Mouse (Mus musculus): ENCODE results near the gene Prdm2. TPM values are rescaled to one million over a fixed set of nuclear protein-coding genes. Genes with fewer than 3 reads are reported as not detected.

The Prdm2 gene
- polyA plus RNA-seq, 1 experiment from 2014 or later = 18.3 TPM

DNA sequence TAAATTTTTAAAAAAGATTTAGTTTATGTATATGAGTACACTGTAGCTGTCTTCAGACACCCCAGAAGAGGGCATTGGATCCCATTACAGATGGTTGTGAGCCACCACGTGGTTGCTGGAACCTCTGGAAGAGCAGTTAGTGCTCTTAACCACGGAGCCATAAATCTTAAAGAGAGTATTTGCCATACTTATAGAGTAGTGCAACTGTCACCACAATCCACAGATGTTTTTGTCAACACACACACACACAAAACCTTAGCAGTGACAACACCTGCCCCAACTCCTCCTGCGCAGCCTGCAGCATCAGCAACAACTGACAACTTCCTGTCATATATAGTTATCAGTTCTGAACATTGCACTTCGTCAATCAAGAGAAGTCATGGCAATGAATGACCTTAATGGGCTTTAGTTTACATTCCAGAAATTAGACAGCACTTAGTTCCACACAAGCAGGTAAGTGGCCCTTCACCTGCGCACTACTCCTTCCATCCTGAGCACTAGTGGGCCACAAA, 14.9 kb downstream of the Prdm2 start:
- WGBS = 86% methylated on average over 5 of the region's 5 CpGs
- peaks cover 10% of the 10 kb centered on the region for H3K4me1 ChIP-seq
- no peaks in the 10 kb centered on the region for H3K36me3 ChIP-seq
- no peaks in the 10 kb centered on the region for H3K27me3 ChIP-seq (ENCODE audit: low read depth, poor library complexity, severe bottlenecking)
- no peak overlapping the region for H3K27ac ChIP-seq
- H3K9me3 ChIP-seq (replicated peaks) = no peaks in the 10 kb centered on the region
- H3K4me3 ChIP-seq = no peak overlapping the region
- no peak for DNase-seq (ENCODE audit: low spot score)

DNA sequence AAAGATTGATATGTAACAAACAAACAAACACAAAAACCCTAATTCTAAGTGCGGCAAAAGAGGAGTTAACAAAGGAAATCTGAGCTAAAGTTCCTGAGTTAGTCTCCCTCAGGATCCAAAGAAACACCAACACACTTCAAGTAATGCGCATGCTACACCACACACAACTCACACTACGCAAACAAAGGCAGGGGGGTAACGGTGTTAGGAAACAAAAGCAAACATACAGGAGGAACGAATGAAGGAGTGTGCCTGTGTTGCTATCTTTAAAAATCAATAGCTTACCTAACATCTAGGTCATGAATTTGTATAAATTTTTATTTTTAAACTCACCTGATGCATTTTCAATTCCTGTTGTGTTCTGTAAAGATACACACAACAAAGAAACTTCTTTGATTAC, 18.5 kb downstream of the Prdm2 start:
- Histone ChIP-seq H3K27me3 (ENCODE audit: low read depth, poor library complexity, severe bottlenecking) (no peaks in the 10 kb centered on the region), H3K4me3 (no peak overlapping the region), H3K36me3 (no peaks in the 10 kb centered on the region), H3K9me3 (replicated peaks) (no peaks in the 10 kb centered on the region), H3K4me1 (peaks cover 38% of the 10 kb centered on the region), H3K27ac (no peak overlapping the region)
- 81% methylated on average over 5 of the region's 5 CpGs for WGBS
- no peak for DNase-seq (ENCODE audit: low spot score)

DNA sequence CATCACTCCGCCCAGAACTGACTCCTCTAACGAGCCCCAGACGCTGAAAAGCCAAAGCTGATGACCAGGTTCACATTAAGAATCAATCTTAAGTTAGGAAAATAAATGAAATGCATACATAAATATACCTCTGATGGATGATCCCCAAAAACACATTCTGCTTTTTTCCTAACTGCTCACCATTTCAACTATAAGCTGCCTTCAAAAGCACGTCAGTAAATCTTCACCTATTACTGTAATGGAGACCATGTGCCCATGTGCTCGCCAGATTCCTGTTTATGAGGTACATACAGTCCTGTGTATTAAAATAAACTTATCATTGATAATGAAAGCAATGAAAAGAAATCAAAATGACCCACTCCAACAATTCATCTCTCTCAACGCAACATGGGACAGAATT, 19.6 kb downstream of the Prdm2 start:
- 37% methylated on average over 6 of the region's 6 CpGs for WGBS

DNA sequence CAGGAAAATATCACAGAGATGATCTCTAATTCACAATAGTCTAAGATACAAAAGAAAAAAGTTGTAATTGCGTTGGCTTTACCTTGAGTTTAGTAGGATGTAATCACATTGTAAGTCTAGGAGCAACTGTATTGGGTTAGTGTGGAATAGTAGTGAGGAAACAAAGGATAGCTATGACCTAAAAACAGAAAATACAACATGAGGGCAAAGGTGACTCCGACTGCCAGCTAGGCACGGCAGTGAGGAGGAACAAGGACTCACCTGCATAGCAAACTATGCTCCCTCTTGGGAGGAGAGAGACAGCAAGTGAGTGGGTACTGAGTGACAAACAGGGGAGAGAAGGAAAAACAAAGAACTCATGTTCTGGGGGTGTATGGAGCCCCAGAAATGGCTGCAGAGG, 21.0 kb downstream of the Prdm2 start:
- H3K4me3 ChIP-seq = no peak overlapping the region
- no peak for DNase-seq (ENCODE audit: low spot score)
- no peaks in the 10 kb centered on the region for H3K9me3 ChIP-seq (replicated peaks)
- H3K27ac ChIP-seq = peak overlapping the region; percentile 61
- no peaks in the 10 kb centered on the region for H3K27me3 ChIP-seq (ENCODE audit: low read depth, poor library complexity, severe bottlenecking)
- 83% methylated on average over 3 of the region's 3 CpGs for WGBS
- H3K36me3 ChIP-seq = peaks cover 10% of the 10 kb centered on the region
- peaks cover 33% of the 10 kb centered on the region for H3K4me1 ChIP-seq

More for the DNA sequence above, 19.6 kb downstream of the Prdm2 start:
- Histone ChIP-seq H3K4me1 (peaks cover 33% of the 10 kb centered on the region), H3K36me3 (no peaks in the 10 kb centered on the region), H3K4me3 (no peak overlapping the region), H3K9me3 (replicated peaks) (no peaks in the 10 kb centered on the region), H3K27ac (no peak overlapping the region), H3K27me3 (ENCODE audit: low read depth, poor library complexity, severe bottlenecking) (no peaks in the 10 kb centered on the region)
- DNase-seq (ENCODE audit: low spot score) = peak; percentile 41

DNA sequence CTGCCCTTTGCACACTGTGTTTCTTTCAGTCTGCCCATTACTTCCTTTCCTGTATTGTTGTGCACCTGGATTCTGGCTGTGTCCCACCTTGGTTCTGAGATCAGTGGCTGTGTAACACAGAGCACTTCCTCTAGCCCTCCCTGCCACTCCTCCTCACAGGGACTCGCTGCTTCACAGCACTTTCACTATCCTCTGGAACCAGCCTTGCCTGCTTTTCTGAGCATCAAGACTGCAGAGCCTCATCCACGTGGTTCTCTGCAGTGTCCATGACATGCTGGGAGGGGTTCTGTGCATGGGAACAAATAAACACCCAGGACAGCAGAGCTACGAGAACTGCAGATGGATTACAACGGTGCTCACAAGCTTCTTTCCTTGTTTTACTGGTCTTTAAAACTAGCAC, 22.1 kb downstream of the Prdm2 start:
- Histone ChIP-seq H3K36me3 (peaks cover 16% of the 10 kb centered on the region), H3K9me3 (replicated peaks) (no peaks in the 10 kb centered on the region), H3K4me3 (no peak overlapping the region), H3K4me1 (peaks cover 33% of the 10 kb centered on the region), H3K27me3 (ENCODE audit: low read depth, poor library complexity, severe bottlenecking) (no peaks in the 10 kb centered on the region), H3K27ac (peak overlapping the region; percentile 76)
- 50% methylated on average over 4 of the region's 4 CpGs for WGBS
- DNase-seq (ENCODE audit: low spot score) = no peak

DNA sequence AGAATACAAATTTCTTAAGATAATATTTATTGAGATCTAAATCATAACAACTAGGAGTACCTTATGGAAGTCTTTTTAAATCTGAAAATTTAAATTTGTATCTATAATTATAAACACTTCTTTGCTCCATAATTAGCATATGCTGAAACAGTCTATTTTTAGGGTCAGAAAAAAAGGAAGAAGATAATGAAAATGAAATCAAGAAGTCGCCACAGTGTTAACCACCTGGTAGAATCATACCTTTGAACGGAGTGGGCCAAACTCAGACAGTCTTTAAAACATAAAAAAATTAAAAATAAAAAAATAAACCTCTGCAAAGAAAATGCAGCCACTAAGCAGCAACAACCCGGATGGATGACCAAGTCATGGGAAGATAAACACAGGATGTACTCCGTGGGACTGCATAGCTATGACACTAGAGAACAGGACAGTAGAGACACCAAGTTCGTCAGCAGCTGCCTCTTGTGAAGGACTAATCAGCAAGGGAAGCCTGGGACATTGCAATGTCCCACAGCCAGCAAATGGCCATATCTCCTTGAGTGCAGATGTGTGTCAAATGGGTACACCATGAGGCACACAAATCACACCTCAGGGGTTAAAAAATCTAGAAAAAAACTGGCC, 24.1 kb downstream of the Prdm2 start:
- Histone ChIP-seq H3K36me3 (peaks cover 24% of the 10 kb centered on the region), H3K9me3 (replicated peaks) (no peaks in the 10 kb centered on the region), H3K27ac (no peak overlapping the region), H3K4me3 (no peak overlapping the region), H3K27me3 (ENCODE audit: low read depth, poor library complexity, severe bottlenecking) (no peaks in the 10 kb centered on the region), H3K4me1 (peaks cover 33% of the 10 kb centered on the region)
- DNase-seq (ENCODE audit: low spot score) = no peak
- WGBS = 94% methylated on average over 5 of the region's 5 CpGs

- Histone ChIP-seq H3K9me3 (replicated peaks) (no peaks in the 10 kb centered on the region), H3K36me3 (peaks cover 25% of the 10 kb centered on the region), H3K4me1 (peaks cover 10% of the 10 kb centered on the region), H3K4me3 (no peak overlapping the region), H3K27ac (no peak overlapping the region), H3K27me3 (ENCODE audit: low read depth, poor library complexity, severe bottlenecking) (no peaks in the 10 kb centered on the region)
- DNase-seq (ENCODE audit: low spot score) = no peak
These were observed 26.7 kb downstream of the Prdm2 start for GRCm38 (mm10) chr4:143186066-143186465.

DNA sequence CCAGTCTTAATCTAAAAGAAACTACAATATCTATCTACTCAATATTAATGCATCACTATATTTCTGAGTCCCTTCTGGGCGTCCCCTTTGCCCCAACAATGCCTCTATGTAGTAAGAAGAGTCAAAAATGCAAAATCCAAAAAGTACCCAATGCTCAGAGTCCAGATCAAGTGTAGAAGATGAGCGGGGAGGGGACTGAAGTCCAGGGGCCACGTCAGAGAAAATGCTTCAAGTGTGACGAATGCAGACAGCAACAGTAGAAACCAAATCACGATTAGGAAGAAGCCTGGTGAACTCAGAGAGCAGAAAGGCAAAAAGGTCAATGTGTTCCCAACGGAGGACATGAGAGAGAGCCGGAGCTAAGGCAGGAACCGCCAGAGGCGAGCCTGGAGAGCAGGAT, 27.3 kb downstream of the Prdm2 start:
- no peak overlapping the region for H3K4me3 ChIP-seq
- peaks cover 4% of the 10 kb centered on the region for H3K4me1 ChIP-seq
- no peaks in the 10 kb centered on the region for H3K9me3 ChIP-seq (replicated peaks)
- peaks cover 30% of the 10 kb centered on the region for H3K36me3 ChIP-seq
- H3K27ac ChIP-seq = no peak overlapping the region
- 77% methylated on average over 9 of the region's 9 CpGs for WGBS
- no peak for DNase-seq (ENCODE audit: low spot score)
- no peaks in the 10 kb centered on the region for H3K27me3 ChIP-seq (ENCODE audit: low read depth, poor library complexity, severe bottlenecking)

DNA sequence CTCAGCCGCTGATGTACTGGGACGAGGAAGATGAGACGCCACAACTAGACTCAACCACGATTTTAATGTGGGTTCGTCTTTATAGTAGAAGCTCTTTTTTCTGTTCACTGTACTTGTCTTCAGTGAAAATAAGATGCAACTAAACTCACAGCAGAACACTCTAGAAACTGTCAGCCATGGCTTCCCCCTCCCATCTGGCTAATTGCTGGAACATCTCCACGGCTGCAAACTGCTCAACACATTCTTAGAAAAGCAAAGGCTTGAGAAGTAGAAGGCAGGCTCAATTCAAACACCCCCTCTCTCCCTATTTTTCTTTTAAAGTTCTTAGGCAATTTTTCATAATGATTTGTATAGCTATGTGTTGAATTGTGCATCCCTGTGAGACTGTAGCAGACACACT, 29.7 kb downstream of the Prdm2 start:
- H3K27ac ChIP-seq = no peak overlapping the region
- 94% methylated on average over 6 of the region's 6 CpGs for WGBS
- no peak overlapping the region for H3K4me3 ChIP-seq
- H3K4me1 ChIP-seq = no peaks in the 10 kb centered on the region
- no peaks in the 10 kb centered on the region for H3K9me3 ChIP-seq (replicated peaks)
- no peaks in the 10 kb centered on the region for H3K27me3 ChIP-seq (ENCODE audit: low read depth, poor library complexity, severe bottlenecking)
- H3K36me3 ChIP-seq = peaks cover 46% of the 10 kb centered on the region
- no peak for DNase-seq (ENCODE audit: low spot score)

DNA sequence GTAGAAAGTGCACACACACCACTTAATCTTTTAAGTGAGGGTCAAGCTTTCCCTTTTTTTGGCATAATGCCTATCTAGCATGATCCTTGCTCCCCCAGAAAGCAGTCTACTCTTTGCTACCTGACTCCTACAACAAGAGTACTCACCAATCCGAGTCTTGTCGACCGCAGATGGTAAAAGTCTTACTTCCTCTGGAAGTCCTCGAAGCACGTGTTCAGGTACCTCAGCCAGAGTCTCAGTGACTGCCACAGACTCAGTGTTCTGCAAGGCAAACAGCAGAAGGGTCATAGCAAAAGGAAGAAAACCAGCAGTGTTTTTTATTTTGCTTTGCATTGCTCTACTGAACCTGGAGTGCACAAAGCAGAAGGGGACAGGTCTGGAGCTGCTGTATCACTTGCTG, 32.1 kb downstream of the Prdm2 start:
- 93% methylated on average over 5 of the region's 5 CpGs for WGBS
- no peaks in the 10 kb centered on the region for H3K4me1 ChIP-seq

GRCm38 (mm10) chr4:143171600-143172290, 41.0 kb downstream of the Prdm2 start:
- no peaks in the 10 kb centered on the region for H3K4me1 ChIP-seq
- H3K9me3 ChIP-seq (replicated peaks) = no peaks in the 10 kb centered on the region
- DNase-seq (ENCODE audit: low spot score) = no peak
- WGBS = 79% methylated on average over 4 of the region's 4 CpGs
- H3K36me3 ChIP-seq = peaks cover 47% of the 10 kb centered on the region
- H3K27ac ChIP-seq = no peak overlapping the region
- H3K4me3 ChIP-seq = no peak overlapping the region
- H3K27me3 ChIP-seq (ENCODE audit: low read depth, poor library complexity, severe bottlenecking) = no peaks in the 10 kb centered on the region

More for the DNA sequence above, 32.1 kb downstream of the Prdm2 start:
- Histone ChIP-seq H3K4me3 (no peak overlapping the region), H3K27me3 (ENCODE audit: low read depth, poor library complexity, severe bottlenecking) (no peaks in the 10 kb centered on the region), H3K36me3 (peaks cover 44% of the 10 kb centered on the region), H3K9me3 (replicated peaks) (no peaks in the 10 kb centered on the region), H3K27ac (no peak overlapping the region)
- DNase-seq (ENCODE audit: low spot score) = no peak

- 95% methylated on average over 2 of the region's 2 CpGs for WGBS
- Histone ChIP-seq H3K27me3 (ENCODE audit: low read depth, poor library complexity, severe bottlenecking) (no peaks in the 10 kb centered on the region), H3K27ac (no peak overlapping the region), H3K4me3 (no peak overlapping the region), H3K9me3 (replicated peaks) (no peaks in the 10 kb centered on the region), H3K4me1 (no peaks in the 10 kb centered on the region), H3K36me3 (peaks cover 43% of the 10 kb centered on the region)
- no peak for DNase-seq (ENCODE audit: low spot score)
These were observed 42.5 kb downstream of the Prdm2 start for GRCm38 (mm10) chr4:143170290-143170689.

- Histone ChIP-seq H3K4me1 (no peaks in the 10 kb centered on the region), H3K27ac (no peak overlapping the region), H3K4me3 (no peak overlapping the region), H3K36me3 (peaks cover 49% of the 10 kb centered on the region), H3K9me3 (replicated peaks) (no peaks in the 10 kb centered on the region), H3K27me3 (ENCODE audit: low read depth, poor library complexity, severe bottlenecking) (no peaks in the 10 kb centered on the region)
- 91% methylated on average over 3 of the region's 3 CpGs for WGBS
- no peak for DNase-seq (ENCODE audit: low spot score)
These were observed 44.7 kb downstream of the Prdm2 start for GRCm38 (mm10) chr4:143168093-143168492.

Measured in limb, embryonic 10.5 days (tissue).